Mouse (Mus musculus) hindbrain, embryonic 16.5 days (tissue): ENCODE data around the gene Hspd1. TPM values are rescaled to one million over a fixed set of nuclear protein-coding genes. Genes with fewer than 3 reads are reported as not detected.
A peak's percentile ranks its signal among the peaks of the same experiment; 100 is the strongest.

ENCODE experiments used
- ATAC-seq: fragments of 200-750 bp; cut with Nextera tagmentation; 2 replicates; pipeline ENCODE4 v1.8.0; 2017; ENCODE audit warnings: moderate TSS enrichment, moderate library complexity
- H3K27ac ChIP-seq: fragments of 300-500 bp; sonication (generic); 2 replicates; pipeline ENCODE4 v1.5.1; 2014; ENCODE audit warnings: low read depth, mild to moderate bottlenecking, control low read depth, low read length, moderate library complexity
- H3K27me3 ChIP-seq: fragments of 300-500 bp; sonication (generic); replicated peaks from 2 replicates; pipeline ENCODE4 v1.6.1; 2014; ENCODE audit warnings: low read length; ENCODE audit not compliant: control insufficient read depth, insufficient read depth
- H3K36me3 ChIP-seq: fragments of 300-500 bp; sonication (generic); 2 replicates; pipeline ENCODE4 v1.6.1; 2014; ENCODE audit warnings: mild to moderate bottlenecking, low read length, moderate library complexity, mixed read lengths; ENCODE audit not compliant: control insufficient read depth, insufficient read depth
- H3K4me1 ChIP-seq: fragments of 300-500 bp; sonication (generic); 2 replicates; pipeline ENCODE4 v1.6.1; 2014; ENCODE audit warnings: low read depth, low read length; ENCODE audit not compliant: control insufficient read depth, insufficient read depth
- H3K4me2 ChIP-seq: fragments of 300-500 bp; sonication (generic); 2 replicates; pipeline ENCODE4 v1.6.1; 2014; ENCODE audit warnings: mild to moderate bottlenecking, low read length, control low read depth, moderate library complexity
- H3K4me3 ChIP-seq: fragments of 300-500 bp; sonication (generic); 2 replicates; pipeline ENCODE4 v1.5.1; 2014; ENCODE audit warnings: mild to moderate bottlenecking, low read length, control low read depth, moderate library complexity
- H3K9ac ChIP-seq: fragments of 300-500 bp; sonication (generic); 2 replicates; pipeline ENCODE4 v1.6.1; 2014; ENCODE audit warnings: low read depth, mild to moderate bottlenecking, control low read depth, low read length, moderate library complexity
- H3K9me3 ChIP-seq: fragments of 300-500 bp; sonication (generic); 2 replicates; pipeline ENCODE4 v1.6.1; 2014; ENCODE audit warnings: mild to moderate bottlenecking, low read length, moderate library complexity; ENCODE audit not compliant: control insufficient read depth
- WGBS: fragments of 180-500 bp; shearing (Covaris S2); extraction: QIAGEN DNeasy Blood & Tissue Kit; methylation state at CpG from one replicate; pipeline ENCODE4 v1.1.7; 2014; 5-methylcytosine and 5-hydroxymethylcytosine counted together
- polyA plus RNA-seq: library from polyadenylated mRNA; unstranded; fragments of >200 nt; fragmentation: Nextera tagmentation; extraction: Ambion mirVana; gene quantifications from 2 replicates; pipeline ENCODE4 v1.2.1, GENCODE M21; 2015

Hspd1 gene
- polyA plus RNA-seq, 1 experiment from 2014 or later = 284 TPM

DNA sequence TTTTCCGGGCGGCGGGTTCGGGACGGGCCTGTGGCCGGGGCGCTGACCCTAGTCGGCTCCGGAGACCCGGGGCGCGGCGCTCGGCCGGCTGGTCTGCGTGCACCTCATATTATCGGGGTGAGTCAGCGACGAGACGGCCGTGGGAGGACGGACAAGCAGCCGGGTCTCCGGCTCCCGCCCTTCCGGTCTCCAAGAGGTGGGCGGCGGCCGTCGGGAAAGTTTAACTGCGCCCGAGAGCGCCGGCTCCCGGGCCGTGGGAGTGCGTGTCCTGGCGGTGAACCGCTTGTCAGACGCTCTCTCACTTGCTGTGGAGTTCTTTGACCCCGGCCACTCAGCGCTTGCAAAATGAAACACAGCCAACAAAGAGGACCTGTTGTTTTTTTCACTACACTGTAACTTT lies 35.0 kb downstream of the Hspd1 start:
- H3K27me3 ChIP-seq = no peaks in the 10 kb centered on the region
- H3K9ac ChIP-seq = peak overlapping the region; percentile 85
- no peak; the same call in 1 of the 2 replicates for ATAC-seq
- peak overlapping the region; percentile 65 for H3K4me3 ChIP-seq
- H3K9me3 ChIP-seq = no peaks in the 10 kb centered on the region
- H3K4me2 ChIP-seq = peak overlapping the region; percentile 72
- under 1% methylated on average over 42 of the region's 42 CpGs for WGBS
- peak overlapping the region; percentile 88 for H3K27ac ChIP-seq
- H3K36me3 ChIP-seq = no peaks in the 10 kb centered on the region; the same call in 1 of the 2 replicates
- peaks cover 10% of the 10 kb centered on the region for H3K4me1 ChIP-seq

DNA sequence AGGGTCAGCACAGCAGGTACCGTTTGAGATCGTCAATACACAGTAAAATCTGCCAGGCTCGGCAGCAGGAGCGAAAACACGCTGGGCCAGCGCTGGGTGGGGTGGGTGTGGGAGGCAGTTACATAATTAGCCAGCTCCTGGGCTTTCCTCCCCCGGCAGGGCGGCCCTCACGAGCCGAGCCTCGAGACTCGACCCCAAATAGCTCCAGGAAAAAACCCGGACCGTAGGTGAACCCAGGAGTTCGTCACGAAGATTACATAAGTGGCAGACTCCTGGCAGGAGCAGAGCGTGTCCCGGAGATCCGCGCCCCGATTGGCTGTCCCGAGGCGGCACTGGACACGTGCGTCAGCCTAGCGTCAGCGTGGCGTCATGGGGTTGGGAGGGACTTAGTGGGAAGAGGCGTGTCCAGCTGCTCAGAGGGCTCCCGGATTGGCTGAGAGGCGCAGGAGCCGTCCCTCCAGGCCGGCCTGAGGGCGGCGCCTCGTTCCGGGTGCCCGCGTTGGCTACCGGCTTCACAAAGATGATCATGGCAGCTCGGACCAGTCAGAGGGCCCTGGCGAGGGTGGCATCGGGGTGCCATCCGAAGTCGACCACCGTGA lies 35.6 kb downstream of the Hspd1 start, which contains the start of gene Coq10b:
Gene Coq10b (plus strand): TSS at position 416 of the 599 bp plus-strand sequence.
- Histone ChIP-seq H3K4me3 (peak within 1 kb of the TSS; percentile 65), H3K9ac (peak within 1 kb of the TSS; percentile 85), H3K4me1 (peaks cover 10% of the 10 kb centered on the region), H3K4me2 (peak within 1 kb of the TSS; percentile 72), H3K27ac (peak within 1 kb of the TSS; percentile 88), H3K9me3 (no peaks in the 10 kb centered on the region), H3K36me3 (no peaks in the 10 kb centered on the region; the same call in 1 of the 2 replicates), H3K27me3 (no peaks in the 10 kb centered on the region)
- peak; percentile 100 for ATAC-seq
- WGBS = under 1% methylated on average over 36 of the region's 46 CpGs

DNA sequence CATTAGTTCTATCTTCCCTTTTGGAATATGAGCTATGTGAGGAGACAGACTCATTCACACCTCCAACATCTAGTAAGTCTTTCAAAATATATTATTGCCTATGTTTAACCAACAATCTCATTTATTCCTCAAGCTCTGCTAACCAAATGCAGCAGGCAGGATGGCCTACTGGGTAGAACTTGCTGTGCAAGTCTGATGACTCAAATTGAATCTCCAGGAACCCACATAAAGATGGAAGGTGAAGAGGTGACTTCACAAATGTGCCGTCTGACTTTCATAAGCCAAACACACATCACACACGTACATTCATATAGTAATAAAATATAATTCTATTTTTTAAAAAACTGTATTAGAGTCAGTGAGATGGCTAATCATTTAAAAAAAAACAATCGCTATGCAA lies 36.4 kb downstream of the Hspd1 start:
- Histone ChIP-seq H3K27me3 (no peaks in the 10 kb centered on the region), H3K36me3 (no peaks in the 10 kb centered on the region; the same call in 1 of the 2 replicates), H3K4me1 (peaks cover 10% of the 10 kb centered on the region), H3K4me3 (peak overlapping the region; percentile 65), H3K4me2 (peak overlapping the region; percentile 65), H3K9ac (peak overlapping the region; percentile 74; the same call in 1 of the 2 replicates), H3K27ac (no peak overlapping the region), H3K9me3 (no peaks in the 10 kb centered on the region)
- ATAC-seq = no peak
- 84% methylated on average over 3 of the region's 3 CpGs for WGBS

DNA sequence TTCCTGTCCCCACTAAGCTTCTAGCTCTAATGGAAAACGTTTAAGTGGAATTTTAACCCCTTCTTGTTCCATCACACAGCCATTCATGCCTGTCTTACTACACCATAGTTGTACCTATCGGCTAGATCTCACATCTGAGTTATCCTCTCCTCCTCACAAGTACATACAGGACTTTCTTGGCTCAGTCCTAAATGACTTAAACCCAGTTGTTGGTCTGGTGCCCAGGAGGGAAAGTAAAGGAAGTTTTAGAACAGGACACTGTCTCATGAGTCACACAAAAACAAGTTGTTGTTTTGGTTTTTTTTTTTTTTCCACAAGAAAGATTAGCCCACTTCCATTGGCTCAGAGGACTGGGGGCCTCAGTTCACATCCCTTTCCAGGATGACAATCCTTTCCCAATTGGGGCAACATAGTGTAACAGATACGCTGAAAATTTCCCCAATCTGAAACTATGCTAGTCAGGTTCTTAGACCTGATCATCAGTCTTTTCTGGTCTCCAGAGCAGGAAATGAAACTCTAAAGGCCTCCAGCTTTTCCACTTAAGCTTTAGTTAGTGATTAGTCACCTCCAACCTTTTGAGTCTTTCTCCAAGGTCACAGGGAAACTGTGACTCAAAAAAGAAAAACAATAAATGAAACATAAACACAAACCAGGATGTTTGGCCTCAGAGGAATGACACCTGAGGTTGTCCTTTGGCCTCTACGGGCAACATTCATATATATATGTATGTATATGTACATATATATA lies 39.0 kb downstream of the Hspd1 start:
- H3K27ac ChIP-seq = no peak overlapping the region
- no peak overlapping the region for H3K9ac ChIP-seq
- ATAC-seq = no peak
- WGBS = 73% methylated on average over 4 of the region's 4 CpGs
- H3K4me1 ChIP-seq = peaks cover 6% of the 10 kb centered on the region
- no peaks in the 10 kb centered on the region for H3K36me3 ChIP-seq
- H3K4me3 ChIP-seq = no peak overlapping the region
- H3K9me3 ChIP-seq = no peaks in the 10 kb centered on the region
- no peak overlapping the region for H3K4me2 ChIP-seq
- no peaks in the 10 kb centered on the region for H3K27me3 ChIP-seq

DNA sequence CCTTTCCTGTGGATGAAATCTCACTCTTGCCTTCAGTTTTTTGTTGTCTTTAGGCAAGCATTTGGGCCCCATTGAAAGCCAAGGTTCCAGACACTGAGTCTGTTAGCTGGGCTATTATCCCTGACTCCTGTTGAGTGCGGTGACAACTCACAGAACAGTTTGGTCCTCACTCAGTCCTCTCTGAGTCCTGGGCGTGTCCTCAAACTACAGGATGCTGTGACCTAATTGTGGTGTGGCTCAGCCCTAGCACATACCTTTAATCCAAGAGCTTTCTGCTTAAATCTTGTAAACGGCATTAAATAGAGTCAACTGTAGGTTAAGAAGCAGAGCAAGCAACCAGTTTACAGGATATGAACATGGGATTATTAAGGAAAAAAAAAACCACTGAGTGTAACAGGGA lies 44.9 kb downstream of the Hspd1 start:
- H3K36me3 ChIP-seq = no peaks in the 10 kb centered on the region
- peaks cover 10% of the 10 kb centered on the region for H3K9me3 ChIP-seq
- H3K4me3 ChIP-seq = no peak overlapping the region
- H3K9ac ChIP-seq = no peak overlapping the region
- no peak overlapping the region for H3K4me2 ChIP-seq
- H3K4me1 ChIP-seq = no peaks in the 10 kb centered on the region
- no peak overlapping the region for H3K27ac ChIP-seq
- no peak for ATAC-seq
- 84% methylated on average over 3 of the region's 3 CpGs for WGBS
- no peaks in the 10 kb centered on the region for H3K27me3 ChIP-seq

- Histone ChIP-seq H3K36me3 (no peaks in the 10 kb centered on the region), H3K4me3 (no peak overlapping the region), H3K27me3 (no peaks in the 10 kb centered on the region), H3K27ac (no peak overlapping the region), H3K9me3 (peaks cover 10% of the 10 kb centered on the region), H3K4me1 (no peaks in the 10 kb centered on the region), H3K9ac (no peak overlapping the region), H3K4me2 (no peak overlapping the region)
- ATAC-seq = no peak
- WGBS = 54% methylated on average over 1 of the region's 1 CpGs
Measured at GRCm38 (mm10) chr1:55042246-55042645, 45.8 kb downstream of the Hspd1 start.

DNA sequence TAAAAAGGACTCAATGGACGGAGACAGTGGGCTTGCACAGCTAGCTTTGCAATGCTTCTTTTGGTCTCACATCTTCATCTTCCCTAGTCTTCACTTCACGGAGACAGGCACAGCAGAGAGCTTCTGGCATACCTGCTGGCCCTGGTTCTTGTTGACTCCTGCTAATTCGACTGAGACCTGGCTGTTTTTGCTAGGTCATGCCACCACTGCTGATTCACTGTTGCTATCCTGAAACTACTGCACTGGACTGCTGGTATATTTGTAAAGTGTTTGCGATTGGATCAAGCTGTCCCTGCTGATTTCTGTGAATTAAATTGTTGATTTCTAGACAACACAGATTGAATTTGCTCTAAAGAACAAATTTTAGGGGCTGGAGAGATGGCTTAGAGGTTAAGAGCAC lies 46.4 kb downstream of the Hspd1 start:
- Histone ChIP-seq H3K9me3 (peaks cover 10% of the 10 kb centered on the region), H3K9ac (no peak overlapping the region), H3K27ac (no peak overlapping the region), H3K4me3 (no peak overlapping the region), H3K36me3 (no peaks in the 10 kb centered on the region), H3K4me1 (no peaks in the 10 kb centered on the region), H3K27me3 (no peaks in the 10 kb centered on the region), H3K4me2 (no peak overlapping the region)
- ATAC-seq = no peak
- 88% methylated on average over 4 of the region's 4 CpGs for WGBS

DNA sequence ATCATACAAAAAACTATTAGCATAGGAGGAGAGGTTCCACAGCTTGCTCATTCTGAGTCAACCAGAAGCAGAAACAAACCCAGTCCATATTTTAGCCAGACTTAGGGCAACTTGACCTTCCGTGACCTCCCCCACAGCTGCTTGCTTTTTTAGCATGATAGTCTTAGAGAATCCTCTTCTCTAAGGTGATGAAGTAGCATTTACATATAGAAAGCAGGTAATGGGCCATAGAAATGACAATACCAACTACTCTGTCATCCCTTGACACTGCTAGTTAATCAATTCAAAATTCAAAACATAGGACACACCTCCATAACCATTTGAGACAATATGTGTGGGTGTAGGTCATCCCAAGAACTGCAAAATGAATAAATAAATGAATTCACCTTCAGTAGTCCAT lies 48.1 kb downstream of the Hspd1 start:
- no peak for ATAC-seq
- Histone ChIP-seq H3K27ac (no peak overlapping the region), H3K9ac (no peak overlapping the region), H3K36me3 (no peaks in the 10 kb centered on the region), H3K4me2 (no peak overlapping the region), H3K4me3 (no peak overlapping the region), H3K4me1 (no peaks in the 10 kb centered on the region), H3K9me3 (peaks cover 10% of the 10 kb centered on the region), H3K27me3 (no peaks in the 10 kb centered on the region)
- WGBS = 82% methylated on average over 1 of the region's 1 CpGs

DNA sequence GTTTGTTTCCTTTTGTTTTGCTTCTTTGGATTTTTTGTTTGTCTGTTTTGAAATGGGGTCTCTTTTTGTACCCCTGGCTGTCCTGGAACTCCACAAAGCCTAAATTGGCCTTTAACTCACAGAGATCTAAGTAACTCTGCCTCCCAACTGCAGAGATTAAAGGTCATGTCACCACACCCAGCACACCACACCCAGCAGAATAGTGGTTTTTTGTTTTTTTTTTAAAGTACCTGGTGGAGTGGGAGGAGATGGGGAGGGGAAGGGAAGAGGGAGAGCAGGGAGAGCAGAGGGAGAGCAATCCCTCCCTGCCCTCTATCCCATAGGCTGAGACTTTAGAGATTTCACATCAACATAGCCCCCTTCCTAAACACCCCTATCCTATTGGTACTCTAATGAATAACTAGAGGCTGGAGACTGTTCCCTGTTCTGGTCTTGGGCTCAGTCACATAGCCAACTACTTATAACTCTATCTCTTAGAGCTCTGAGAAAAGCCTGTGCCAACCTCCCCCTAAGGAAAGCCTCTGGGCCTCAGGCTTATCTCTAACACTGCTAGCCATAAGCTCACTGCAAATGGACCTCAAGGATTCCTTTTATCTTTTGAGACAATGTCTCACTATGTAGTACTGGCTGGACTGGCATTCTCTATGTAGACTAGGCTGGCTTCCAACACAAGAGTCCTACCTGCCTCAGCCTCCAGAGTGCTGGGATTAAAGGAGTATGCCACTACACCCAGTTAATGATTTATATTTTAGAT lies 56.8 kb downstream of the Hspd1 start:
- Histone ChIP-seq H3K4me2 (no peak overlapping the region), H3K36me3 (no peaks in the 10 kb centered on the region), H3K27me3 (no peaks in the 10 kb centered on the region), H3K9me3 (no peaks in the 10 kb centered on the region), H3K4me1 (no peaks in the 10 kb centered on the region), H3K4me3 (no peak overlapping the region), H3K27ac (no peak overlapping the region), H3K9ac (no peak overlapping the region)
- ATAC-seq = no peak
